Mouse (Mus musculus) bone marrow, adult 2 months (tissue): ENCODE measurements around the gene Celsr1.

Experiments
- CTCF ChIP-seq: fragments of 200-500 bp; IDR thresholded peaks from 2 replicates; pipeline ENCODE4 v1.5.1; 2011; ENCODE audit warnings: low read length, control low read depth; ENCODE audit not compliant: control insufficient read depth, insufficient read depth
- POLR2A ChIP-seq: fragments of 200-500 bp; IDR thresholded peaks from 2 replicates; pipeline ENCODE4 v1.6.1; 2011; ENCODE audit warnings: low read depth, mild to moderate bottlenecking, control low read depth, low read length, borderline replicate concordance; ENCODE audit not compliant: control insufficient read depth

DNA sequence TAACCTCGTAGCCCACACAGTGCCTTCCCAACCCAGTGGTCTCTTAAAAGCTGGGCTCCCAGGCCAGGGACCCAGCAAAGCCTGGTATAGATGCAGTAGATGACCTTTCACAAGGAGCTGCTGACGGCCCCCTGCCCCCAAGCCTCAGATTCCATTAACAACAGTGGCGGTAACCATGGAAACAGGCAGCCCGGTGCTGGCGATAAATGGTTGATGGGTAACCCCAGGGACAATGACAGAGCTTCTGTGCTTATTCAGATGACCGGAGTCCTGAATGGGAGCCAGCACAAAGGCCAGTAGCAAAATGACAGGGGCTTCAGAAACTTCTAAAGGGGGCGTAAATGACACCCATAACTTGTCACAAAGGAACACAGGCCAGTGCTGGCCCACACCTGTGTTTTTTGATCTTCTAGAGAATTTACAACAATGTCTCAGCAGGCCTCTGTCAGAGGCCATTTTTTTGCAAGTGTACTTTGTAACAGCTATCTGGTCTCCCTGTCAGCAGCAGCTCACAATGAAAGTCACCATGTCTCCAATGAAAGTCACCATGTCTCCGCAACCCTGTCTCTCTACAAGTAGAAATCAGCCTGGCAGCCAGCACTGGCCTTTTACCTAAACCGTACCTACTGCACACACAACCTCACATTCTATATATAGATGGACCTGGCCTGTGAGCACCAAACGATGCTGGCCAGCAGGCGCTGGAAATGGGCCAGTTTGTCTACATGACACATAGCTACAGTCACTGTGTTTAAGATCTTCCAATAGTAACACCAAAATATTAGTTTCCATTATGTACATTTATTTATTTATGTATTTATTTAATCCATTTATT is 27.7 kb downstream of the Celsr1 start:
- TF ChIP-seq POLR2A, result no peak
- TF ChIP-seq CTCF, result no peak
